Mouse (Mus musculus) fat pad, adult 2 months (tissue): Measurements from ENCODE around the gene Ahcy.
A peak's percentile ranks its signal among the peaks of the same experiment; 100 is the strongest.
"Not testable (repeated sequence)": the region's sequence is repeated elsewhere in the genome, so short reads cannot be mapped to it uniquely, and the experiment has no call there.

Source experiments
- DNase-seq: peaks from one replicate; pipeline ENCODE4 v3.0.0-alpha.2; 2011; ENCODE audit warnings: low read depth, low spot score; ENCODE audit errors: extremely low read depth

The Ahcy gene

GRCm38 (mm10) chr2:155020247-155020826, 54.0 kb downstream of the Ahcy start:
- DNase-seq, result not testable (repeated sequence)

- peak; percentile 26 for DNase-seq
Measured at GRCm38 (mm10) chr2:155019673-155020072, 54.6 kb downstream of the Ahcy start.

GRCm38 (mm10) chr2:155018762-155019641, 55.3 kb downstream of the Ahcy start:
- peak; percentile 40 for DNase-seq

GRCm38 (mm10) chr2:155018251-155018755, 56.0 kb downstream of the Ahcy start, which contains the start of gene Gm14226:
Gene Gm14226, plus strand, starts transcription at chr2:155018266.
- not testable (repeated sequence) for DNase-seq

GRCm38 (mm10) chr2:155016751-155017150, 57.5 kb downstream of the Ahcy start:
- not testable (repeated sequence) for DNase-seq

GRCm38 (mm10) chr2:155012991-155013390, 61.3 kb downstream of the Ahcy start:
- no peak for DNase-seq

- no peak for DNase-seq
Measured at GRCm38 (mm10) chr2:155011086-155011656, 63.1 kb downstream of the Ahcy start.
